Mouse (Mus musculus): ENCODE results near the gene Olfr1128. TPM values are rescaled to one million over a fixed set of nuclear protein-coding genes. Genes with fewer than 3 reads are reported as not detected.
"Not testable (repeated sequence)": the region's sequence is repeated elsewhere in the genome, so short reads cannot be mapped to it uniquely, and the experiment has no call there.

The Olfr1128 gene
- total RNA-seq (2021): not detected

GRCm38 (mm10) chr2:87545442-87545841, at the start of gene Olfr1128:
Gene Olfr1128, minus strand, starts transcription at chr2:87545542.
- intact Hi-C loops (cut with DNase I): no loop called here
- DNase-seq (ENCODE audit: low spot score in 2 of 2): no peak

- intact Hi-C loops (cut with DNase I); DNase-seq (ENCODE audit: low spot score in 2 of 2): not testable (repeated sequence)
These were observed 28.3 kb upstream of the Olfr1128 start, which contains the start of gene Olfr1129 for GRCm38 (mm10) chr2:87573602-87574001. Gene Olfr1129, plus strand, starts transcription at chr2:87573902.

- intact Hi-C loops (cut with DNase I): no loop called here
- no peak for DNase-seq (ENCODE audit: low spot score in 2 of 2)
These were observed 10.5 kb downstream of the Olfr1128 start for GRCm38 (mm10) chr2:87534826-87535225.

GRCm38 (mm10) chr2:87531496-87531895, 13.8 kb downstream of the Olfr1128 start, which contains the start of gene Olfr153:
Gene Olfr153, plus strand, starts transcription at chr2:87531796.
- intact Hi-C loops (cut with DNase I): no loop called here
- DNase-seq (ENCODE audit: low spot score in 2 of 2): no peak

GRCm38 (mm10) chr2:87525899-87526616, 19.3 kb downstream of the Olfr1128 start:
- intact Hi-C loops (cut with DNase I): not testable (repeated sequence)
- peak; percentile 8 to 12 for DNase-seq (ENCODE audit: low spot score in 2 of 2)

GRCm38 (mm10) chr2:87520651-87521050, 24.7 kb downstream of the Olfr1128 start:
- no peak for DNase-seq (ENCODE audit: low spot score in 2 of 2)
- intact Hi-C loops (cut with DNase I): no loop called here

GRCm38 (mm10) chr2:87516581-87516980, 28.8 kb downstream of the Olfr1128 start:
- DNase-seq (ENCODE audit: low spot score in 2 of 2): no peak
- intact Hi-C loops (cut with DNase I): no loop called here

- no peak for DNase-seq (ENCODE audit: low spot score in 2 of 2)
- intact Hi-C loops (cut with DNase I): no loop called here
These were observed 29.8 kb downstream of the Olfr1128 start for GRCm38 (mm10) chr2:87515457-87516060.

GRCm38 (mm10) chr2:87515046-87515445, 30.3 kb downstream of the Olfr1128 start:
- intact Hi-C loops (cut with DNase I): no loop called here
- no peak for DNase-seq (ENCODE audit: low spot score in 2 of 2)

GRCm38 (mm10) chr2:87506265-87506664, 39.1 kb downstream of the Olfr1128 start, which contains the start of gene Pramel6:
Gene Pramel6, plus strand, starts transcription at chr2:87506565.
- DNase-seq (ENCODE audit: low spot score in 2 of 2): no peak
- intact Hi-C loops (cut with DNase I): no loop called here

GRCm38 (mm10) chr2:87496993-87497392, 48.3 kb downstream of the Olfr1128 start, which contains the start of gene Pramel7:
Gene Pramel7, minus strand, starts transcription at chr2:87497093.
- DNase-seq (ENCODE audit: low spot score in 2 of 2); intact Hi-C loops (cut with DNase I): not testable (repeated sequence)

Other genes starting within 250 kb of the Olfr1128 start
- not detected for gene Olfr1118, start 238.0 kb downstream of the Olfr1128 start, total RNA-seq (2021)
- not detected for gene Olfr1120, start 190.7 kb downstream of the Olfr1128 start, total RNA-seq (2021)
- gene Olfr1121, start 175.6 kb downstream of the Olfr1128 start, total RNA-seq (2021): not detected
- gene Olfr1122, start 159.7 kb downstream of the Olfr1128 start, total RNA-seq (2021): under 1 TPM in 1 of 2 experiments, not detected in 1; 0.14 TPM
- gene Olfr1123, start 128.9 kb downstream of the Olfr1128 start, total RNA-seq (2021): not detected
- gene Olfr1124, start 115.3 kb downstream of the Olfr1128 start, total RNA-seq (2021): not detected
- not detected for gene Olfr1126, start 91.6 kb downstream of the Olfr1128 start, total RNA-seq (2021)
- not detected for gene Pramel7, start 48.4 kb downstream of the Olfr1128 start, total RNA-seq (2021)
- gene Pramel6, start 39.0 kb downstream of the Olfr1128 start, total RNA-seq (2021): not detected
- gene Olfr153, start 13.7 kb downstream of the Olfr1128 start, total RNA-seq (2021): not detected
- not detected for gene Olfr1129, start 28.4 kb upstream of the Olfr1128 start, total RNA-seq (2021)
- gene Olfr1130, start 60.7 kb upstream of the Olfr1128 start, total RNA-seq (2021): not detected
- gene Olfr1131, start 81.6 kb upstream of the Olfr1128 start, total RNA-seq (2021): not detected
- gene Olfr1132, start 92.0 kb upstream of the Olfr1128 start, total RNA-seq (2021): not detected
- gene Olfr1133, start 101.8 kb upstream of the Olfr1128 start, total RNA-seq (2021): not detected
- not detected for gene Olfr1134, start 112.9 kb upstream of the Olfr1128 start, total RNA-seq (2021)
- not detected for gene Olfr1135, start 128.1 kb upstream of the Olfr1128 start, total RNA-seq (2021)
- gene Olfr1136, start 148.4 kb upstream of the Olfr1128 start, total RNA-seq (2021): not detected
- not detected for gene Olfr1137, start 167.6 kb upstream of the Olfr1128 start, total RNA-seq (2021)
- gene Olfr1138, start 194.4 kb upstream of the Olfr1128 start, total RNA-seq (2021): not detected
- gene Olfr1140, start 198.2 kb upstream of the Olfr1128 start, total RNA-seq (2021): not detected
- gene Olfr1141, start 208.4 kb upstream of the Olfr1128 start, total RNA-seq (2021): not detected
- gene Olfr152, start 233.9 kb upstream of the Olfr1128 start, total RNA-seq (2021): not detected

Measured in left cerebral cortex, postnatal 25 days (tissue).